Mouse (Mus musculus): ENCODE measurements around the gene Nol4l.

- no peak for TF ChIP-seq CTCF (IDR thresholded peaks at IDR 0.05)
- no peak for TF ChIP-seq POLR2A (IDR thresholded peaks at IDR 0.05; ENCODE audit: insufficient read depth, low read depth, low read length)
- no peak for TF ChIP-seq EP300 (IDR thresholded peaks at IDR 0.05; ENCODE audit: insufficient read depth, low read depth, low read length)
Observed at GRCm38 (mm10) chr2:153453961-153454759, 75.6 kb downstream of the Nol4l start.
